Mouse (Mus musculus) testis, adult 2 months (tissue): ENCODE measurements around the gene Cmtm6.

Experiments used
- CTCF ChIP-seq: fragments of 200-500 bp; IDR thresholded peaks from 2 replicates; pipeline ENCODE4 v1.5.1; 2012; ENCODE audit warnings: low read depth, mild to moderate bottlenecking, inconsistent platforms, low read length, moderate library complexity; ENCODE audit not compliant: control insufficient read depth, insufficient read depth, insufficient replicate concordance
- POLR2A ChIP-seq: fragments of 200-500 bp; IDR thresholded peaks from 2 replicates; pipeline ENCODE4 v1.6.1; 2012; ENCODE audit warnings: low read depth, mild to moderate bottlenecking, inconsistent platforms, low read length, moderate library complexity; ENCODE audit not compliant: control insufficient read depth

DNA sequence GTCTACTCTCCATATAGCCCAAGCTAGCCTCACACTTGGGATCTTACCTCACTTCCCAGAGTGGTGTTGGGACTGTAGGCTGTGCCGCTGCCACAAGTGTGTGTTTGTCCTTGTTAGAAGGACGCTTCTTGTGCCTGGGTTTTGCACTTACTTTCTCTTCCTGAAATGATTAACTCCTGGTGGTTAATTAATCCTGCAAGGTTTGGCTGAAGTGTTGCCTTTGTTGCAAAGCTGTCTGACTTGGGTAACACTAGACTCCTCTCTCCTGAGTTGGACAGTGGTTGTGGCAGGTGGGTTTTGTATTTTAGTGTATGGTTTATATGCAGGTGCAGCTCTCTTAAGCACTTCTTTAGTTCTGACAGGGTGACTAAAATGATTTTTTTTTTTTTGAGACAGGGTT is 29.9 kb upstream of the Cmtm6 start:
- no peak for TF ChIP-seq CTCF
- TF ChIP-seq POLR2A, result no peak
